Mouse (Mus musculus): ENCODE results near the gene Gnrhr. TPM values are rescaled to one million over a fixed set of nuclear protein-coding genes. Genes with fewer than 3 reads are reported as not detected.

Gene Gnrhr
- total RNA-seq (2021) = under 1 TPM; 0.20 to 0.43 TPM
- long read RNA-seq, experiment 1 = 0 reads
- long read RNA-seq, experiment 2 = 0 reads

DNA sequence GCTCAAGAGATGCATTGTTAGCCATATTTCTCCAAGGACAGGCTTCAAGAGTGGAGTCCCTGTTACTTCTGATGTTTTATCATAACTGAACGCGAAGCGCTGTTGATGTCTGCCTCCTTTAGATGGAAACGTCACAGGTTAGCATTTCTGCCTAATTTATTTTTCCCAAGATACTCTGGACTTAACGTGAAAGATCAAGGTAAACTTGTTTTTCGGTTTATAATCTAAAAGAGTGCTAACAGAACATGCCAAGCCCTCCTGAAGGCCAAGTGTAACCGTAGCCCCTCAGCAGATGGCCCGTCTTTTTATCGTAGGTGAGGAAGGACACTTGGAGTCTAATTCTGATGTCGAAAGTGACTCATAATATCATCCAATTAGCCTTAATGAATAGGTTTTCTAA lies at the start of gene Gnrhr:
Gnrhr (minus strand) TSS at position 101 of the 400 bp plus-strand sequence.
- intact Hi-C loops (cut with DNase I) = no loop called here
- DNase-seq = no peak

DNA sequence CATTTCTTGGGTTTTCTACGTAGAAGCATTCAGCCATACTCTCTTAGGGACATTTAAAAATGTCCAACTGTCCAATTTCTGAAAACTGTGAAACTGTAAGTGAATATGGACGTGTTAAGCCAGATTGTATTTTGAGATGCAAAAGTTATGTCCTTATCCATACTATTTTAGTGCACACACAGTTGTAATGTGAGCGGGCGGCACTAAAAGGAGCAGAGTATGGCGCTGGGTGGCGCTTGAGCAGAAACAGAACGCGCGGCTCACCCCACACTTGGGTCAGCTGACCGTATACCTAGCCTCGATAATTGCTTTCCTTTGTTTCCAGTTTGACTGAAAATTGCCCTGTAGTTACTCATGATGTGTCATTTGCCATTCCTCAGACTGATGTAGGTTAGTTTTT lies 48.9 kb upstream of the Gnrhr start:
- intact Hi-C loops (cut with DNase I) = no loop called here
- DNase-seq = no peak

DNA sequence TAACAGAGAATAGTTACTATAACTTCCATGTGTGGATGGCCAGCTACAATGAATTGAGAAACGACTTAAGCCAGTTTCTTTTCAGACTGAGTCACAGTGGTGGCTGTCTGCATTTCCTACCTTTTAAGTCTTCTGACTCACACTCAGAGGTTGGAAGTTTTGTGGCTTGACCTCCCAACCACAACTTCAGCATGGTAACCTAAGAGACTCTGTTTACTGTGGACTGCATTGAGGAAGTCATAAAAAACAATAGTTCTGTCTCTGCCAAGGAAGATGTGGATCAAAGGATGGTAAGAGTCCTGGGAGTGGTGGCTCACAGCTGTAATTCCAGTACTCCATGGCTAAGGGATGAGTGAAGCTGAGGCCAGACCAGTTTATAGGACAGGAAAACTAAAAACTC lies 47.2 kb upstream of the Gnrhr start:
- intact Hi-C loops (cut with DNase I) = no loop called here
- no peak for DNase-seq

DNA sequence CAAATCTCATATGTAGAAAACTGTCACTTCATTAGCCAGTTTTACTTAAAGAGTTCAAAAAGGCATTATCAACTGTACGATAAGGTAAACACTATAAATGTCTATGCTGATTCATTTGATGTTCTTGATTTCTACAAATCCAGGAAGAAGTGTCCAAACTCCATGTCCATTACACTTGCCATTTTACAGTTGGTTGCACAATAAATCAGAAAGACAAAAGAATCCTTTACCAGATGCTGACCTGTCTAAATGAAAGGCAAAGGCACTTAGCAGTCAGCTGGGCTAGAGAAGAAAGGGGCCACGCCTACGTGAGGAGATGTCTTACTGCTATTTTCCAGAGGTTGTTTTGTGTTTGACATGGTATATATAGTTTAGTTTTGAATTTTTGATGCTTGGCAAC lies 46.6 kb upstream of the Gnrhr start:
- intact Hi-C loops (cut with DNase I) = no loop called here
- no peak for DNase-seq

DNA sequence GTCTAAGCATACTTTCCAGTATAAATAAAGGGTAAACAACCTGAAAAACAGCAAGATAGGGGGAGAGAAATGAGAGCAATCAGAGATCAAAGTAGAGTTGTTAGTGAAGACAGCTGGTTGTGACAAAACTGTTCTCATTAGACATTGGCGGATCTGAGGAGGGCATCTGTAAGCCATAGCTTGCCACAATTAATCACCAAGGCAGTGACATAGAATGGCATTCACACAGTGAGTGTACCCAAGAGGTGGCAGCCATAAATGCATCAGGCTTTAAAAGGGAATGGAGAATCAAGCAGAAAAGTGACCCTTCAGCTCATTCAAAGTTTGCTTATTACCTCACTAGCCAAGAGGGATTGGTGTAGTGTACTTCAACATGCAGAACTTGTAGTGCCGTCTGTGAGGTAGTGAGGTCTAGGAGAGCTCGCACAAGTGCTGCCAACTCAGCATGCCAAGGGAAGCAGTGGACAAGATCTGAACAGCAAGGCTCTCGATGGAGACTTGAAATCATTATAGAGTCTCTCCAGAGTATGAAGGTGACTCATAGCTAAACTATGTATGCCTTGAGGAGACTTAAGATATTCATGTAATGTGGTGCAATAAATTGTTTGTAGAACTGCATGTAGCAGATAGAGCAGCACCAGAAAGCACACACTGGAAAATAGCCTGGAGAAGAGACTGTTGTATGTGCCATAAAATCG lies 29.6 kb upstream of the Gnrhr start:
- intact Hi-C loops (cut with DNase I) = no loop called here
- no peak for DNase-seq

DNA sequence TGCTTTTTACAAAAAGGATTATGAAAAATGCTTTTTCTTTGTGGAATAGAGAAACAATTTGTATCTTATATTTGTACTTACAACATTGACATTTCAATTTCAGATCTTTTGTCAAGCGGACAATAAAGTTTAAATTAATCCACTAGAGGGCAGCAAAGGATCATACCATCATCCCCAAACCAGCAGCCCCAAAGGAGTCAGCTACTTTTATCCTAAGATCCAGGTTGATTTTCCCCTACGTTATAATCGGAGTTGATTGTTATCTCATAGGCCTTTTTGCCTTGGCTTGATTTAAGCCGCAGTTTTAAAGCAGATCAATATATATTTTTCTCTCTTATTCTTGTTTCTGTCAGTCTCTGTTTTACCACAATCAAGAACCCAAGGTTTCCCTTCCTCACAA lies 6.3 kb downstream of the Gnrhr start:
- DNase-seq = peak in 1 of 2 experiments; percentile 13
- intact Hi-C loops (cut with DNase I) = loop anchor here (2.0 kb wide), 1 partner anchor 219 kb away; no protein-coding TSS in a partner anchor

DNA sequence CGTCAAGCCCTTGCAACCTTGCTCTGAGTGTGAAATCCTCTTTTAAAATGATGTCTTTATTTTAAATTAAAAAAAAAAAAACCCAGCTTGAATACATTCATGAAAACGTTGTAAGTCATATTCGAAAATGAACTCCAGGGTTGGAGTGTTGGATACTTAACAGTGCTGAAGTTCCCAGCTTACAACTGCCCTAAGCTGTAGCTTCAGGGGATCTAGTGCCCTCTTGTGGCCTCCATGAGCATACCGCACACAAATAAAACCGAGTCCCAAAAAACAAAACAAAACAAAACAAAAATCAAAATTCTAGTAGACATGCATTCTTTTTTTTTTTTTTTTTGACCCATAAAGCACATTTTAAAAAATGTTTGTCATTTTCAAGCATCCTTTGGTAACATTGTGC lies 6.9 kb downstream of the Gnrhr start:
- intact Hi-C loops (cut with DNase I) = loop anchor here (2.0 kb wide), 1 partner anchor 220 kb away; no protein-coding TSS in a partner anchor
- peak; percentile 25 to 39 for DNase-seq

DNA sequence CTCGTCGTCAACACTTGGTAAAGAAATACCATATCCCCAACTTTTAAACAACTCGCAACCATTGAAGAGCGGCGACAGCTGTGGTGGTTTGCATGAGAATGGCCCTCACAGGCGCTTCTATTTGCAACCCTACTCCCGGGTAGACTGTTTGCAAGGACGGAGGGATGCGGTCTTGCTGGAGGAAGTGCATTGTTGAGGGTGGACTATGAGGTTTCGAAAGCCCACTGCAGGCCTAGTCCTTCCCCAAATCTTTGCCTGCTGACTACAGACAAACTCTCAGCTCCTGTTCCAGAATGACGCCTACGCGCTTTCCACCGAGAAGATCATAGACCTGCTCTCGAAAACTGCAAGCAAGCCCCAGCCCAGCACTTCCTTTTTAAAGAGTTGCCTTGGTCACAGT lies 7.4 kb downstream of the Gnrhr start:
- no peak for DNase-seq
- intact Hi-C loops (cut with DNase I) = loop anchor here (2.0 kb wide), 1 partner anchor 221 kb away; no protein-coding TSS in a partner anchor

DNA sequence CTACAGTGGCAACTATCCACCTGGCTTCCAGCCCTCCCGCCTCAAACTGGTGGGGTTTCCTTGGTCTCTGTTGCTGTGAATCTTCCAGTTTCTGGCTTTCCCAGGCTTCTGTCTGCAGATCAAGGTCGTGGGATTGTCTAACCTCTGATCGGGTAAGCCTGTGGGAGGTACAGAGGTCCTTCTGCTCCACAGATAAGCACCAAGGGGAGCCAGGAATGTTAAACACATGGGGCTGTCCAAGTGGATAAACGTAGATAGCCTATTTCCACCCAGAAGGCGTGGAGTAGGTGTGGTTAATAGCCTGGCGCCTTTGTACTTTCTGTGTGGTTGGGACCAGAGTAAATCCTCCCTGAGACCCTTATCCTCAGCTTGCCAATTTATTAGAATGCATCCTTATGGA lies 10.3 kb downstream of the Gnrhr start:
- no peak for DNase-seq
- intact Hi-C loops (cut with DNase I) = no loop called here

DNA sequence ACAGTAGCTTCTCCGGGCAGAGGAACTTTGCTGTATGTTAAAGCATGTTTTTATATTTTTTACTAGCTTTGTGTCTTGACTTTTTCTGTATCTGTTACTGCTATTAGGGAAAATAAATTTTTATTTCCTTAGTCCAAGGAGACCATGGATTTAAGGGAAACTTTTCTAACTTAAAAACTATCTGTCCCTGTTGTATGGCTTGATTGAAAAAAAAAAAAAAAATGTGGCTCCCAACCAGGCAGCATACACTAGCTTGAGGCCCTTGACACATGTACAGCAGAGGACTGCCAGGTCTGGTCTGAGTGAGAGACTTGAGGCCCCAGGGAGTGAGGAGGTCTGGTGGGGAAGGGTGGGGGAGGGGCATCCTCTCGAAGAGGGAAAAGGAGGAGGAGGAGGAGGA lies 23.9 kb downstream of the Gnrhr start:
- intact Hi-C loops (cut with DNase I) = loop anchor here (5.0 kb wide), 1 partner anchor 106 kb away; the partner anchor contains the start of gene Cenpc1
- DNase-seq = no peak

DNA sequence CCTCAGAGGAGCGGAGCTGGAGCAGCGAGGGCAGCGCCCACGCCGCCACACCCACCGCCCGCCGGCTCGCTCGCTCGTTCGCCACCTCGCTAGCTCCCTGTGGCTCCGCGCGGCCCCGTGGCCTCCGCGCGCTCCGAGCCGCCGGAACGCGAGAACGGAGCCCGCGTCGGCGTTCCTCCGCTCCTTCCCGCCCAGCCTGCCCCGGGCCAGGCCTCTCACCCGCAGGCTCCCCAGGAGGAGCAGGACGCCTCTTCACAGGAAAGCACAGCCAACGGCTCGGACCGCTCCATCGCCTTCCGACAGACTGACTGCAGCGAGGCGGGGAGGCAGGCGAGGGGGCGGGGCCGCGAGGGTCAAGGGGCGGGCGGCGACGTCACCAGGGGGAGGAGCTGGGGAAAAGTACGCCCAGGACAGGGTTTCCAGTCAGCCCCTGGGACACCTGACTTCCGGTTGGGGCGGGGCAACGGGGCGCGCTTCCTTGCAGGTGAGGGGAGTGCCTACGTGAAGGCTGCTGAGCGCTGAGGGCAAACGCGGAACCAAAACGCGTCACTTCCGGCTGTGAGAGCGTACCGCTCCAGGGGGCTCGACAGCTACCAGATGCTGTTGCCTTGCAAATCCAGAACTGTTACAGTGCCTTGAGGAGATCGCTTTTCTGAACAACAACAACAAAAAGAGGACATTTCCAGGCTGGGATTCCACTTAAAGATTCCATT lies 25.1 kb downstream of the Gnrhr start, which contains the start of gene Uba6:
Uba6 (minus strand) TSS at position 355 of the 713 bp plus-strand sequence.
- DNase-seq = peak; percentile 97 to 99
- intact Hi-C loops (cut with DNase I) = loop anchor here (5.0 kb wide), 1 partner anchor 105 kb away; the partner anchor contains the start of gene Cenpc1

DNA sequence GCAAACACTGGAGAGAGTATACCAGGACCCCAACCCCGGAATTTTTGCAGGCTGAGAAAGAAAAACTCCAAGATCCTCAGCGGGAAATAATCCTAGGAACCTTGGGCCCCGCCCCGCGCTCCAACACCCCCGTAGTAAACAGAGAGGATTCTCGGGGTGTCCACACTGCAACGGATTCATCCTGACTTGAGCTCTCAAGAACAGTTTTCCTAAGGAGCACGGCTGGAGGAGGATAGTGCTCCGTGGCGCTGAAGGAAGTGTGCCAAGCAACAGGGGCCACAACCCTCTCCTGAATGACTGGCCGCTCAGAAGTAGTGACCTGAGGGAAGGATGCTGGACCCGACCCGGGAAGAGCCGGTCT lies 25.6 kb downstream of the Gnrhr start:
- DNase-seq = no peak
- intact Hi-C loops (cut with DNase I) = loop anchor here (5.0 kb wide), 1 partner anchor 105 kb away; the partner anchor contains the start of gene Cenpc1

Other genes with a start within 250 kb of the Gnrhr start
- 1 to 10 TPM; 7.3 to 7.8 TPM for gene Cenpc1, start 132.3 kb downstream of the Gnrhr start, total RNA-seq (2021)
- gene Stap1, start 126.2 kb downstream of the Gnrhr start, total RNA-seq (2021) = under 1 TPM; 0.10 to 0.61 TPM
- 1 to 10 TPM; 5.8 to 7.2 TPM for gene Uba6, start 25.1 kb downstream of the Gnrhr start, total RNA-seq (2021)
- not detected for gene Tmprss11c, start 91.4 kb upstream of the Gnrhr start, total RNA-seq (2021)
- not detected for gene Tmprss11d, start 175.5 kb upstream of the Gnrhr start, total RNA-seq (2021)

Measured in heart, postnatal 14 days (tissue).